Mouse (Mus musculus): ENCODE results near the gene Ing5.
"Not testable (repeated sequence)": the region's sequence is repeated elsewhere in the genome, so short reads cannot be mapped to it uniquely, and the experiment has no call there.

Ing5 gene

DNA sequence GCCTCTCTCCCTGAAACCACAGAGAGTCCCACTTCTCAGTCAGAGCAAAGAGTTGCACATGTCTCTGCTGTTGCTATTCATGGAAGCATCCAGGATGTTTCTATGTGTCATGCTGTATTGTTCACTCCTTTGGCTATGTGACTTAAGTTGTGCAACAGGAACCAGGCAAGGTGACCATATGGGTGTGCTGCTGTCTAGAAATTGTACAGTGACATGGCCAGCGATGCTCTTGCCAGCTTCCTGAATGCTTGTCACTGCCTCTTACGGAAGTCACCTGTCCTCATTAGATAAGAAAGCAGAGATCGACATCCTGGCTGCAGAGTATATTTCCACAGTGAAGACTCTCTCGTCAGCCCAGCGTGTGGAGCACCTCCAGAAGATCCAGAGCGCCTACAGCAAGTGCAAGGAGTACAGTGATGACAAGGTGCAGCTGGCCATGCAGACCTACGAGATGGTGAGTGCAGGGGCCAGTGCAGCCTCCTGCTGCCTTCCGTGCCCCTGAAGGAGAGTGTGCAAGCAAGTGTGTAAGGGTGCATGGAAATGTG lies 7.8 kb downstream of the Ing5 start:
- no peak for DNase-seq

DNA sequence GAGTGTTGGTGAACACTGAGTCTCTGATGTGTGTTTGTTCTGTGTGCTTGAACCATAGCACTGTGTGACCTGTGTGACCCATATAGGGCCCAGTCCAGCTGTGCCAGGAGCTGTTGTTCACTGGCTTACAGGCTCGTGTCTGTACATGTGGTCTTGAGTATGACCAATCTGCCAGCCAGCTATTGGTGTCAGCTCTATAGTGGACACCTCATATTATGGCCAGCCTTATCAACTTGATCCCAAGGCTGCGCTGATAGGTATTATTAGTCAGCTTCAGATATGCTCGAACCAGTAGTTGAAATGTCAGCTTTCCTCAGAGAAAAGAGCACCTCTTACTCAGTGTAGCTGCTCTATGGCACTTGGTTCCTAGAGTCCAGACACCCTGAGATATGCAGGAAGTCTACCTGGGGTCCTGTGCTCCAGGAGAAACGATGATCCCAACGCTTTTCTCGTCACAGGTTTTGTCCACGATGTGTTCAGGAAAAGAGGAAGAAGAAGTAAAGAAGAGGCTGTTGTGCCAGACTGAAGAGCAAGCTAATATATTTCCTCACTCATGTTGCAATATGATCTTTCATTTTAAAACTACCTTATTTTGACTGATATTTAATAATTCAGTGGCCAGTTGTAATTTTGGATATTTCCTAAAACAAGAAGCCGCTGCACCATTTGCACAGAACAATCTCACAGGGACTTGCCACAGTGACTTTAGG lies 14.2 kb downstream of the Ing5 start:
- DNase-seq: no peak

DNA sequence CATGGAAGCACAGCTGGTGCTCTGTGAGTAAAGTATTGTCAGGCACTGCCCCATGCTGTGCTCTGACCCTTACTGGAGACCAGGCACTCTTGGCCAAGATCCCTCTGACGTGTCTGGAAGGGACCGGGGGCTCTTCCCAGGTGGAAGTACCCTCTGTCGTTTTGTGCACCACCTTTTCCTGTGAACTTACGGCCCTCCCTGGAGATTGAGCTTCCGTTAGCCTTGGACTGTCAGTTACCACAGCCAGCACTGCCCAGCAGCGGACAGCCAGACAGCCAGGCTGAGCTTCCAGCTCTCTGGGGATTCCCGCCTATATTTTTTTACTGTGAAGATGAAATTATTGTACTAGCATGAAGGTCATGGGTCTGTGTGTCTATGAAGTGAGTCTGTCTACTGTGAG lies 15.0 kb downstream of the Ing5 start:
- DNase-seq: no peak

DNA sequence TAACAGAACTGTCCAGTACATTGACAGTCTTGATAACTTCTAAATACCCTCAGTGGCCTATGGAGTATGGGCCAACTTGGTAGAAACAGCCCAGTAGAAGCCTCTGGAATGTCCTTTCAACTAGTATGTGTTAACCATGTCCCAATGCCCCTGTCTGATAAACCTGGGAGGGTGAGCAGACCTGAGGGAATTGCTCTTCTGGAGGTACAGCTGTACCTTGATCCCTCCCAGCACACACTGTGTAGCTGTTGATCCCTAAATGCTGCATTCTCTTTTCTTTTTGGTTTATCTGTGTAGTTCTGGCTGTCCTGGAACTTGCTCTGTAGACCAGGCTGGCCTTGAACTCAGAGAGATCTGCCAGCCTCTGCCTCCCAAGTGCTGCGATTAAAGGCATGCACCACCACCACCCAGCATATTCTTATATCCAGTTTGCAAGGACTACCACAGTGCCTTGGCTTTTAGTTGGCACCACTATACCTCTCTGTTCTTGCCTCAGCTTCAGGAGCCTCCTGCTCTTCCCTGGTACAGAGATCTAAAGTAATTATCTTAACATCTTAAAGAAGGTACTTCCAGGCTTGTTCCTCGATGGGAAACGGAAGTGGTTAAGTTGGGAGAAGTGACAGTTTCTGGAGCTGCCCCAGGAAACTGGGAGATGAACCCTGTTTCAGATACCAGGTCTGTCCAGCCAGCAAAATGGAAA lies 20.2 kb downstream of the Ing5 start:
- DNase-seq: no peak

DNA sequence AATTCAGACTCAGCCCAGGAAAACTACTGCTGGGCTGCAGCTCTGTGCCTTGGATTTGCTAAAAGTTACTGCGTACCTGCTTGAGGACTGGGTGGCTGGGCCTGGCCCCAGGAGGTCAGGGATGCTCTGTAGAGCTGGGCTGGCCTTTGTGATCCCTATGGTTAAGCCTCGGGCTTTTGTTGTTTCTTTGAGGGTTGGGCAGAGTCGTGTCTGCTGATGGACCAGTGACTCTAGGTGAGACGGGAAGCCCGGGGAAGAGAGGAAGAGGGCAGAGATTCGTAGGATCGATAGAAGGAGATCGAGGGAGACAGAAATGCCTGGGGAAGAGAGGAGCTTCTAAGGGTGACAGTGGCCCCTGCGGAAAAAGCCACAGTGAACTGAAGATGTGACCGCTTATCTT lies 20.8 kb downstream of the Ing5 start, which contains the start of gene D2hgdh:
TSS of gene D2hgdh (plus strand) at position 301 of the 400 bp plus-strand sequence.
- no peak for DNase-seq

DNA sequence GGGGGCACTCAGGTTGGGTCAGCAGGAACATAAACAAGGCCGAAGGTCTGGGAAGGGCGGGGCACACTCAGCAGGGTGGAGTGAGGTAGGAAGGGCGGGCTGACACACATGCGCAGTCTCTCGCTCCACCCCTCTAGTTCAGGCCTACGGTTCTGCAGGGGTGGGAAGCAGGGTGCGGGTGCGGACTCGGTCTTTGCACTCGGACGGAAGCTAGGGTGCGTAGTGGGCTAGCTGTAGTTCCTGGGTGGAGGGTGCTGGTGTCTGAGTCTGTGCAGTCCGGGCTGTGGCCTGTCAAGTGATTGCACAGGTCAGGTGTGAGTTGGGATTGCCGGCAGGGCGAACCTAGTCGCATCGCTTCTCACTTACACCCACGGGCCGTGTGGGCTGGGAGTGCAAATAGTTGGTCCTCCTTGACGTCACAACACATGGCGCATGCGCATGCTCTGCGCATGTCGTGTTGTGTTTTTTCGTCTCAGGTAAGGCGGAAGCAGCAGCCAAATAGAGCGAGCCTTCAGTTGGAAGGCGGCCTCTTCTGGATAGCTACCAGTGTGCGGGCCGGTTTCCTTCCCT lies 21.4 kb downstream of the Ing5 start:
- DNase-seq: peak; percentile 89 to 95

DNA sequence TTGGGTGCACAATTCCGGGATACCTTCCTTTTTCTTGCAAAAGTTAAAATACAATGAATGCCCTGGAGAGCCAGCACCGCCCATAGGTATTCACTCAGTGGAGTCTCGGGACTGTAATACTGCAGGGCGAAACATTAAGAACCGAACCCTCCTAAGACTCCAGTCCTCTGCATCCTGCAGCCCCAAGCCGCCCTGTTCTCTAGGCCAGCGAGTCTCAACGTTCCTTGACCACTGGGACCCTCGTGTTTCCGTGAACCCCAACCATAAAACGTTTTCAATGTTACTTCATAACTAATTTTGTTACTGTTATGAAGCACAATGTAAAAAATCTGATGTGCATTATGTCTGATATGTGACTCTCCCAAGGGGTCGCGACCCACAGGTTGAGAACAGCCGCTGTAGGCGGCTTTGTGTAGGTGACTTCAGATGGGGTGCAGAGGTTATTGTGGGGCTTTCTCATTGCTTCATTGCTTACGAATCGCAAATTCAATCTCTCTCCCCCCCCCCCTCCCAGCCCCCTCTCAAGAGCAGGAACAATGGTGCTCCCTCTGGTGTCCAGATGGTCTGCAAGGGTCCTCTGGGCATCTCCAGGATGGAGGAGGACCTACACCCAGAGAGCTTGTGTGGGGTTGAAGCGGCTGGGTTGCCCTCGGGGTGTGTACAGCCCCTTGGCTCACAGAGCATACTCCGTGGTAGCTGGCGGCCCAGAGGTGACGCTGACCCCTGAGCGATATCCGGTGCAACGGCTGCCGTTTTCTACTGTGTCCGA lies 22.2 kb downstream of the Ing5 start:
- no peak for DNase-seq

DNA sequence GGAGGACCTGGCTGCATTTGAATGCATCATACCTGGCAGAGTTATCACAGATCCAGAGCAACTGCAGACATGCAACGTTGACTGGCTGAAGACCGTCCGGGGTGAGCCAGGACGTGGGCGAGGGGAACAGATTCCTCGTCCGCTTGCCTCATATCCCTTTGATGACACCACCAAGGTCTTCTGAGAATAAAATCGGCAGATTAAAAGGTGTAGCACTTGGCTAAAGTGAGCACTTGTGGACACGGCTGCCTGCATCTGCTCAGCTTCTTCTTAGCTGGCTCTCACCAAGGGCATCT lies 22.7 kb downstream of the Ing5 start:
- DNase-seq: no peak

DNA sequence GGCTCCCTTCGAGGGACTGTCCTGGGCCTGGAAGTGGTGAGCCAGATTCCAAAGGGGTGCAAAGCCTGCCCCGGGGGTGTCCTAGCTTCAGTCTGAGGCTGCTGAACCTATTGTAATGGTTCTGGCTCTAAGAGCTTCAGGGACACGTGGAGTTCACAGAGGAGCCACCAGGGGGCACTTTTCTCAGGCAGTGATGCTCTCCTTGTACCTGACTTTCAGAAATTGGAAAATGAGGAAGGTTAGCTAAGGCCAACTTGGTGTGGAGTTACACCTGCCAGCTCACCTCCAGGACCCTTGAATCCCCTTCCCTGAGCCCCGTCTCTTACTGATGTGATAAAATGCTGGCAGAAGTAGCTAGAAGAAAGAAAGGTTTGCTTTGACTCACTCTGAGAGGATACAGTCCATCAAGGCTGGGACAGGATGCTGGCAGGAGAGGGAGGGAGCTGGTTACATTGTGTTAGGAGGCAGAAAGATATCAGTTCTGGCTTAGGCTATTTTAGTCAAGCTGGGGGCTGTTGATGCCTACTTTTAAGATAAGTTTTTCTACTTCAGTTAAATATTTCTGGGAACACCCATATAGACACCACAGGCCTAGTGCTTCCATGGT lies 29.1 kb downstream of the Ing5 start:
- not testable (repeated sequence) for DNase-seq

DNA sequence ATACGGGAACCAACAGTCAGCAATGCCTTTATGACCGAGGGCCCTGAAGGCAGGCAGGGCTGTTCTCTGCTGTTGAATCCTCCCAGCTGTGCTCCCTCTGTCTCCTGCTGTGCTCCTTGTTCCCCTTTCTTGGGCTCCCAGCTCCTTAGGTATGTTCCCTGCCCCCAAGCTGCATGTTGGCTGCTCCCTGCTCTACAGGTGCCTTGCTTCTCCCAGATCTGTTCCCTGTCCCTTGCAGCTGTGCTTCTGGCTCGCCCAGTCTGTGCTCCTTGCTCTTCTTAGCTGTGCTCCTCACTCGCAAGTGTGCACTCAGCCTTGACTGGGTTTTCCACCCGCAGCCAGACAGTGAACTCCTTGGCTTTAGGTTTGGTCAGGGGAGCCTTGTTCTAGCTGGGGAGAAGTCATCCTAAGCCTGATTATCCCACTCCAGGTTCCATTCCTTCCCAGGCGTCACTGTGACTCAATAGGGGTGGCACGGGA lies 30.9 kb downstream of the Ing5 start:
- no peak for DNase-seq

DNA sequence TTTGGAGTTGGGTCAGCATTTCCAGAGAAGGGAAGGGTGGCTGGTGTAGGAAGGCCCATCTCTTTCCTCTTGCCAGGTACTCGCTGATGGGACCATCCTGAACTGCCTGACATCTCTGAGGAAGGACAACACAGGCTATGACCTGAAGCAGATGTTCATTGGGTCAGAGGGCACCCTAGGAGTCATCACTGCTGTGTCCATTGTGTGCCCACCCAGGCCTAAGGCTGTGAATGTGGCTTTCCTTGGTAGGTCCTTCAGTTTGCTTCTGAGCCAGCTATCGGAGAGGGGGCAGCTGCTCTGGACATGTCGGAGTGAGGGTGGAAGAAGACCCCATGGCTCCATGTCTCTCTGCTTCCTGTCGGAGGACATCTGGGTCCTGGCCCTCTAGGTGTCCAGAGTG lies 31.4 kb downstream of the Ing5 start:
- no peak for DNase-seq

DNA sequence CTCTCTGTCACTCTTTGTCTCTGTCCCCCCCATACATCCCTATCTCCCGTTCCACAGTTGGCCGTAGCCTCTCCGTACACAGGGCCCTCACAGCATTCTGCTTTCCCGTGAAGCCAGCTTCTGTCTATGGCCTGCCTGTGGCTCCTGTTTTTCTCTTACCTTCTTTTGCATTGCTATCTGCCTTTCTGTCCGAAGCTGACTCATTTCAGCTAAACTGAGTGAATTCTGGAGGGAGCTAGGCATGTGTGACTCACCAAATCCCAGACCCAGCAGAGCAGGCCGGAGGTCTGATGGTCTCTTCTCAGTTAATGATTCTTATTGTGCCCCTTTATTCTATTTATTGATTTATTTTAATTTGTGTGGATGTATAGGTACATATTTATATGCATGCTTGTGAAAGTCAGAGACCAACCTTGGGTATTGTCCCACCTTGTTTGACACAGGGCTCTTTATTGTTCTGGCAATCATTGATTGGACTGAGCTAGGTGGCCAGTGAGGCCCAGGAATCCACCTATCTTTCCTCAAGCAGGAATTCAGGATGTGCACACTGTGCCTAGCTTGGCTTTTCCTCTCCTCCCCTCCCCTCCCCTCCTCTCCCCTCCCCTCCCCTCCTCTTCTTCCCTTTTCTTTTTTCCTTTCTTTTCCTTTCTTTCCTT lies 32.2 kb downstream of the Ing5 start:
- DNase-seq: no peak

DNA sequence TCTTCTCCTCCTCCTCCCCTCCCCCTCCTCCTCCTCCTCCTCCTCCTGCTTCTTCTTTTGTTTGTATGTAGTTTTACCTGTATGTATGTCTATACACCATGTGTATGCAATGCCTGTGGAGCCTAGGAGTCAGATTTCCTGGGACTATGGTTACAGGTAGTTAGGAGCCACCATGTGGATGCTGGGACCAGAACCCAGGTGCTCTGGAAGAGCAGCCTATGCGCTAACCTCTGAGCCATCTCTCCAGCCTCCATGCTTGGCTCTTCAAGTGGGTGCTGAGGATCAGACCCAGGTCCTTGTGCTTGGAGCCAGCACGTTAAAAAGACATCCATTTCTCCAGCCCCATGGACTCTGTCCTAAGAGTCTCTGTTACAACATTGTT lies 32.8 kb downstream of the Ing5 start:
- no peak for DNase-seq

DNA sequence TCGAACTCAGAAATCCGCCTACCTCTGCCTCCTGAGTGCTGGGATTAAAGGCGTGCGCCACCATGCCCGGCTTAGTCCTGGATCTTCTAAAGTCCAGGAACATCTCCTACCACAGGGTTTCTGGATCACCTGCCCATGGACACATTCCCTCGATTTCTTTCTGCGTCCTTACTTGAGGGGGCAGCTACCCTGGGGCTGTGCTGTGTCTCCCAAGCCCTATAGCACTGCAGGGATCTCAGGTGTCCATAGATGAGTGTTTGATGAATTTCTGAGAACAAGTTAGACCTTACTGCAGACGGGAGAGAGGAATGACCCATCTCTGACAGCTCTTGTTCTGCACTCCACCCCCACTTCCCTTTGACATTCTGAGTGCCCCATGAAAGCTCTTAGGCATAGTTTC lies 33.6 kb downstream of the Ing5 start:
- DNase-seq: no peak

DNA sequence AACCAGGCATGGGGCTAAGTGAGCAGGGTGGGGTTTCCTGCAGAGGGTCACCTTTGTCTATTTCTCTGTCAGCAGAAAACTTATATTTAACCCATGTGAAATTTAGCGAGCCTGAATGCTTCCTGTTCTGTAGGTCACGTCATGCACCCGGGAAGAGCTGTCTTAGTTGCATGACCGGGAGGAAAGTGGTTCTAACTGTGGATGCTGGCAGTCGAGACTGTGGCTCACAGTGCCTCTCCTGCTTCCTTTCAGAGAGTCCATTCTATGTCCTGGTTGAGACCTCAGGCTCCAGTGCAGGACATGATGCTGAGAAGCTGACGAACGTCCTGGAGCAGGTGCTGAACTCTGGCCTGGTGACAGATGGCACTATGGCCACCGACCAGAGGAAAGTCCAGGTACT lies 34.8 kb downstream of the Ing5 start:
- DNase-seq: not testable (repeated sequence)

DNA sequence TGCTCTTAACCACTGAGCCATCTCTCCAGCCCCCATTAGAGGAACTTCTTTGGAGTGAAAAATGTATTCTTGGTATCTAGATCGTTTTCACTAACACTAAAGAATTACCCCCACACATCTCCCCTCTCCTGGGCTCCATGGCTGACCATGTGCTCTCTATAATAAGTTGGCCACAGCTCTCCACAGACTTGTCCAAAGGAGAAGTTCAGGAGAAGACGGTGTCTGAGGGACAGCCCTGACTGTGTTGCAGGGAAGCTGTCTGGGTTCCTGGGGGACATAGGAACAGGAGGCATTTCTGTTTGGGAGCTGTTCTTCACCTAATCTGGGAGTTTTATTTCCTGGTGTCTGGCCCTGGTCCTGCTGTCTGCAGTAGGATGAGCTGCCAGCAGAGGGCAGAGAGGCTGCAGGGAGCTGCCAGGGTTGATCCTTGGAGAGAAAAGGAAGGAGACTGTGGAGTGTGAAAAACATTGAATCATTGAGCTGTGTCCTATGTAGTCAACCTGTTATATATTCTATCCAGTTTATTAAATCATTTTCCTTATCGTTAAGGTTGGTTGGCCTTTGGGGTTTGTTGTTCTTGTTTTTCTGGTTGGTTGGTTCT lies 42.1 kb downstream of the Ing5 start:
- not testable (repeated sequence) for DNase-seq

DNA sequence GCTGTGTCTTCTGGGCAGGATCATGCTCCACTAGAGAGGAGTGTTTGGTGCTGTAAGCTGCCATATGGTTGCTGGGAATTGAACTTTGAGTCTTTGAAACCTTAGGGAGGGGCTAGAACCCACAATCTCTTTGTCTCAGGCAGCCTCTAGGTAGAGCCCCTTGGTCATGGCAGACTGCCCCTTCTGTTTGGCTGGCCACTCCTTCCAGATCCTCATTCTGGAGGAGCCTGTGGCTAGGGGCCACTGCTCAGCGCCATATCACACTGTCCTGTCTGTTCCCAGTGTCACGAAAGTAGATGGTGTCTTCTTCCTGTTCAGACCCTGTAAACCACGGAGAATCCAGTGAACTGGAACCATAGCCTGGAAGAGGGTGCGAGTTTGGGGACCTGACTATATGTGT lies 52.0 kb downstream of the Ing5 start:
- DNase-seq: not testable (repeated sequence)

DNA sequence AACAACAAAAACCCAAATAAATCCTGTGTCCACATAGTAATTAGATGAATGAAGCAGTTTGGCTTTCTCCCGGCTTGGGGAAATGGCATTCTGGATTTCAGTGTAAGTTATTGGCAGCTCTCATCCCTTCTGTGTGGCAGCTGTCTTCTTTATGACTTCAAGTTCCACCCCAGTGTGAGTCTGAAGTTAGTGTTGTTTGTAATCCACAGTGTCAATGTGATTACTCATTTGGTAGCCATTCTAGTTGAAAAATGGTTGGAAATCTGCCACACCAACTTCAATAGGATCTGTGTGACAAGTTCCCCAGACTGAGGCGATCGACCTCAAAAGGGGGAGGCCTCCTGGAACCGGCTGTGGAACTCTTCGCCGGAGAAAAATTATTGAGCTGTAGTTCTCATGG lies 53.6 kb downstream of the Ing5 start:
- no peak for DNase-seq

DNA sequence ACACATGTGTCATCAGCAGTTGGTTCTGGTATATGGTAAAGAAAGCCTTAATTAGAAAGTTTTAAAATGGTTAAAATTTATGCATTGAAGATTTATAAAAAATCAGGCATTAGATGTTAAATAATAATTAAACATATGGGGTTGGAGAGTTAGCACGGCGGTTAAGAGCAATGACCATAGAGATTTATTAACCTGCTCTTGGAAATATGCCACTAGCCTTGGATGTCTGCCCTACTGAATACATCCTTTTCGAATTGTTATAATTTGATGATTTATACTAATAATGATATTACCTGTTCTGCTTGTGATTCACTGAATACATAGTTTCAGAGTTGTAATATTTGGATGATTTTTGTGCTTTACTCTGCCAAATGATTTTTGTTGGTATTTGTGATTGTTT lies 54.2 kb downstream of the Ing5 start:
- no peak for DNase-seq

DNA sequence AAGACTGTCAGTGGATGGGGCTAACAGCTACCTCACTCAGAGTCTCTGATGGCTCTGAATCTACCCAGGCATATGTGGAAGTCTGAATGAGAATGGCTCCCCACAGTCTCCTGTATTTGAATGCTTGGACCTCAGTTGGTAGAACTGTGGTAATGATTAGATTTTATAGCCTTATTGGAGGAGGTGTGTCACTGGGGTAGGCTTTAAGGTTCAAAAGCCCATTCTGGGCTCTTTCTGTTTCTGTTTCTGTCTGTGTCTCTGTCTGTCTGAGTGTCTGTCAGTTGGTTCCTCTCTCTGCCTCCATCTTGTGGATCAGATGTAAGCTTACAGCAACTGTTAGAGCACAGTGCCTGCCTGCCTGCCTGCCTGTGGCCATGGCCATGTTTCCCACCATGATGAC lies 55.9 kb downstream of the Ing5 start:
- no peak for DNase-seq

DNA sequence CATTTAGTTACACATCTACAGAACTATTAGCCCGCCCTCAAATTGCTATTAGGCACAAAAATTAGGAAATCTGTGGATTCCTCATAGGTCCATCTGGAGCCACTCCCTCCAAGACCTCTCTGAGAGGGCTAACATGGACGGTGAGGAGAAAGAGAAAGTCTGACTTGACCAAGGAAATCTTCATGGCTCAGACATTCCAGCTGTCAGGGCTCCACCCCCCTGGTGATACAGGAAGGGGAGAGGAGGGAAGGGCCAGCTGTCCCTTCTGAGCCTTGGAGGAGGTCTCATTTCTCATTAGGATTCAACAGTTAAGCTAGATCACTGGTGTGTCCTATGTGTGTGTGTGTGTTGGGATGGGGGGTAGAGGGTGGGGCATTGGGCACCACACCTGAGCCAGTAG lies 57.3 kb downstream of the Ing5 start, which contains the start of gene Gal3st2:
TSS of gene Gal3st2 (plus strand) at position 259 of the 400 bp plus-strand sequence.
- not testable (repeated sequence) for DNase-seq

Data from thymus, adult 18-20 months (tissue).